Mouse (Mus musculus): Measurements from ENCODE around the gene Mapk11.

DNA sequence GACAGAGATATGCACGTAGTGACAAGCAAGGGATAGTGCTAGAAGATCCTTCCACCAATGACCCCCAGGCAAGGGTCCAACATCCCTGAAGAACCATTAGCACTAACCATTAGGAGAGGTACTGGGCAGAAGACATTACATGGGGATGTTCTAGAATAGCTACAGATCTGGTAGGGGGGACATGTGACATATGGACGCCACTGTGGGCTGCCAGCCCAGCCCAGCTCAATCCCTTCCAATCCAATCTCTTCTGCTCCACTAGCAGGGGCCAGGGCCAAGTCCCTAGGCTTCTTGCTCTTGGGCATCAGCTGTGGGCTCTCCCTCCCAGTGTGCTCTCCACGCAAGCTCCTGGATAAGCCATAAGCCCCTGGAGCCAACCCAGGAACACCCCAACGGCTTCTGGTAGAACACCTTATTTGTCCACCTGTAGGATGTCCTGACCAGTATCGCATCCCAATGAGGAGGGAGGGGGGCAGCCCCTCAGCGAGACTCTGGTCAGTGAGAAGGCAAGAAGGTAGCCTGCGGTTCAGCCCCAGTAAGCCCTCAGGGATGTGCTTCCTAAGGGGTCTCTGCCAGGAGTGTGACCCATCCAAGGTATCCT, 28.9 kb upstream of the Mapk11 start:
- no peak for TF ChIP-seq CTCF (IDR thresholded peaks at IDR 0.05; ENCODE audit: low read depth)
- no peak for TF ChIP-seq EP300 (IDR thresholded peaks at IDR 0.05; ENCODE audit: low read depth)
